Mouse (Mus musculus) bone marrow, adult 2 months (tissue): ENCODE results near the gene Sbf1. TPM values are rescaled to one million over a fixed set of nuclear protein-coding genes. Genes with fewer than 3 reads are reported as not detected.

Experiments used
- H3K27ac ChIP-seq: fragments of 200-500 bp; 2 replicates; pipeline ENCODE4 v1.5.1; 2012; ENCODE audit warnings: low read depth, mild to moderate bottlenecking, control low read depth, inconsistent platforms, low read length; ENCODE audit not compliant: control insufficient read depth, poor library complexity, insufficient read depth
- H3K4me1 ChIP-seq: fragments of 200-500 bp; 2 replicates; pipeline ENCODE4 v1.6.1; 2011; ENCODE audit warnings: low read length; ENCODE audit not compliant: control insufficient read depth, insufficient read depth
- H3K4me3 ChIP-seq: fragments of 200-500 bp; replicated peaks from 2 replicates; pipeline ENCODE3; 2011; ENCODE audit warnings: mild to moderate bottlenecking, low read depth, low read length, control low read depth; ENCODE audit not compliant: control insufficient read depth
- CTCF ChIP-seq: fragments of 200-500 bp; IDR thresholded peaks from 2 replicates; pipeline ENCODE4 v1.5.1; 2011; ENCODE audit warnings: low read length, control low read depth; ENCODE audit not compliant: control insufficient read depth, insufficient read depth
- POLR2A ChIP-seq: fragments of 200-500 bp; IDR thresholded peaks from 2 replicates; pipeline ENCODE4 v1.6.1; 2011; ENCODE audit warnings: low read depth, mild to moderate bottlenecking, control low read depth, low read length, borderline replicate concordance; ENCODE audit not compliant: control insufficient read depth
- WGBS: fragments of 180-500 bp; shearing (Covaris S2); methylation state at CpG from one replicate; pipeline ENCODE4 v1.1.7; 2018; 5-methylcytosine and 5-hydroxymethylcytosine counted together
- polyA plus RNA-seq: library from polyadenylated mRNA; stranded (reverse); fragments of >200 nt; gene quantifications from 2 replicates; pipeline ENCODE4 v1.2.4, GENCODE M21; 2011; ENCODE audit warnings: low replicate concordance; ENCODE audit not compliant: missing spikeins, insufficient read depth, insufficient read length

The Sbf1 gene
- polyA plus RNA-seq: 54.0 and 160 TPM in 2 replicates

DNA sequence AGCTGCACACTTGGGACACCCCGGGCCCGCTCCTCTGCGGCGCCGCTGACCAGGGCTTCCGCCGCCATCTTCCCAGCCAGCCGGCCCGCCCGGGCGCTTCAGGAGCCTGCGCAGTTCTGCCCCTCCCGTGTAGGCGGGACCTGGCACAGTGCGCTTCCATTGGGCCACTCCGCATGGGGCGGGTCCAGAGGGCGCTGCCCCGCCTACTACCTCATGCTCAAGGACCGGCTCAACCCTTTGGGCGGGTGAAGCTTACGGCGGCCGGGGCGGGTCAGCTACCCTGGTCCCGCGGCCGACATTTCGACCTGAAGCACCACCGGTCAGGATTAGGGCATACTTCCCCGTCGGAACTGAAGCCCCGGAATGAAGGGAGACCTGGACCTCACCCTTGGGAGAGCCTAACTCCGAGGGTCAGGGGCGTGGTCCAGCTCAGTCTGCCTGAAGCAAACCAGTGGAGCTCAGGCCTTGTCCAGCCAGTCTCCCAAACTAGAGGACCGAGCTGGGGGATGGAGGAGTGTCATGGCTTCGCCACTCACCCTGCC, at the start of gene Sbf1:
Sbf1 (minus strand) TSS at position 122 of the 542 bp plus-strand sequence.
- H3K27ac ChIP-seq: peak within 1 kb of the TSS; percentile 54; the same call in 1 of the 2 replicates
- H3K4me1 ChIP-seq: peaks cover 9% of the 10 kb centered on the region
- TF ChIP-seq POLR2A (peak; percentile 72; the same call in 1 of the 2 replicates), CTCF (no peak)
- peak within 1 kb of the TSS; percentile 91 for H3K4me3 ChIP-seq
- under 1% methylated on average over 37 of the region's 37 CpGs for WGBS

DNA sequence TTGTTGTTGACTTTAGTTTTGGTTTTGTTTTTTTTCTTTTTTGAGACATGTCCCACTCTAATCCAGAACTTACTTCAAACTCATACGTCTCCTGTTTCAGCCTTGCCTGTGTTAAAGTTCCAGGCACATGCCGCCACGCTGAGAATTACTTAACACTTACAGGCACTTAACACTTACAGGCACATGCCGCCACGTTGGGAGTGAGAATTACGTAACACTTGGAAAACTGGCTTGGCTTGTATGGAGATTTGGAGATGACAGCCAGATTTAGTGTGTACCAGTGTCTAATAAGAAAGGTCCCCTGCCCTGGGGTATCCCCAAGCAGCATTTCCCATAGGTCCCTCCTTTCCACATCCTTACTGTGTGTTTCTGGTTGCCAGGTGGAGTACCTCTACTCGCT, 47.9 kb upstream of the Sbf1 start:
- no peak overlapping the region for H3K27ac ChIP-seq
- 95% methylated on average over 7 of the region's 7 CpGs for WGBS
- no peak overlapping the region for H3K4me3 ChIP-seq
- no peak for TF ChIP-seq POLR2A
- TF ChIP-seq CTCF: no peak
- no peaks in the 10 kb centered on the region for H3K4me1 ChIP-seq

- 62% methylated on average over 3 of the region's 3 CpGs for WGBS
- Histone ChIP-seq H3K4me1 (no peaks in the 10 kb centered on the region), H3K27ac (no peak overlapping the region), H3K4me3 (no peak overlapping the region)
- no peak for TF ChIP-seq CTCF
- TF ChIP-seq POLR2A: no peak
Observed at GRCm38 (mm10) chr15:89358784-89359183, 43.7 kb upstream of the Sbf1 start.

- TF ChIP-seq CTCF (no peak), POLR2A (no peak)
- Histone ChIP-seq H3K4me3 (peak overlapping the region; percentile 88), H3K4me1 (no peaks in the 10 kb centered on the region), H3K27ac (0 out of 2 replicates have a peak overlapping the region, but pooled peaks have one; percentile 53)
- WGBS: under 1% methylated on average over 15 of the region's 15 CpGs
Observed at GRCm38 (mm10) chr15:89356372-89356771, 41.3 kb upstream of the Sbf1 start.

DNA sequence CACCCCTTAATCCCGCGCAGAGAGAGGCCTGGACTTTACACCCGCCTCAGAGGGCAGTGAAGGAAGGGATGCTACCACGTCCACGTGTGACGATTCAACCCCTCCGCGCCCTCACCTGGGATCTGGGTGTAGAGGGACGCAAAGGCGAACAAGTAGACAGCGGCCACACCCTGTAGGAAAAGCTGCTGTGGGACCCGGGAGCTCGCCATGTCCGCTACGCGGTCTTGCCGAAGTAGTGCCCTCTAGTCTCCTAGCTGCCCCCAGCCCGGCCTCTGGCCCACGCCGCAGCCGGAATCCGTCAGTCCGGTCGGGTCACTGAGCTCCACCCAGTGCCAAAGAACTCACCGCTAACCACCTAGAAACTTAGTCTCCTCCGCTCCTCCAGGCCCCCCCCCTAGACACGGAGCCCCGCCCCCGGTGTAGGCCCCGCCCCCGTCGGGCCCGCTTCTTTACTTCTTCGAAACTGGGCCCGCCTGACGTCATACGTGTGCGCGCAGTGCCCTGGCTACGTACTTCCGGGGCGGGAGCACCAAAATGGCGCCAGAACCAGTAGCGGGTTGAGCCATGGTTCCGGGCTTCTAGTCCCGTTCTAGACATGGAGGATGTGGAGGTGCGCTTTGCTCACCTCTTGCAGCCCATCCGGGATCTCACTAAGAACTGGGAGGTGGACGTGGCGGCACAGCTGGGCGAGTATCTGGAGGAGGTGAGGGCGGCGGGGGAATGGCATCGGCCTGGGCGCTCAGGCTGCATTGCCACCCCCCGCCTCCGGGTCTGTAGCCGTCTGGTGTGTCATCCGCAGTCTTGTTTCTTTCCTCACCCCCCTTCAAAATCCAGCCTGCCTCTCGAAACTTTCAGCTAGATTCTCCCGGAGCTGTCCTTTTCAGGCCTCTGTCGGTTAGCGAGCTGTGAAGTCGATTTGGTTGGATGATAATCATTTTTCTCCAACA, 40.4 kb upstream of the Sbf1 start, which contains the start of the genes Lmf2 and Ncaph2:
Lmf2 (minus strand) TSS at position 419 of the 947 bp plus-strand sequence.
Ncaph2 (plus strand) TSS at position 479 of the 947 bp plus-strand sequence.
- Histone ChIP-seq H3K27ac (peak within 1 kb of the TSS; percentile 71), H3K4me1 (no peaks in the 10 kb centered on the region), H3K4me3 (peak within 1 kb of the TSS; percentile 88)
- WGBS: under 1% methylated on average over 64 of the region's 64 CpGs
- TF ChIP-seq POLR2A (peak; percentile 82), CTCF (no peak)

DNA sequence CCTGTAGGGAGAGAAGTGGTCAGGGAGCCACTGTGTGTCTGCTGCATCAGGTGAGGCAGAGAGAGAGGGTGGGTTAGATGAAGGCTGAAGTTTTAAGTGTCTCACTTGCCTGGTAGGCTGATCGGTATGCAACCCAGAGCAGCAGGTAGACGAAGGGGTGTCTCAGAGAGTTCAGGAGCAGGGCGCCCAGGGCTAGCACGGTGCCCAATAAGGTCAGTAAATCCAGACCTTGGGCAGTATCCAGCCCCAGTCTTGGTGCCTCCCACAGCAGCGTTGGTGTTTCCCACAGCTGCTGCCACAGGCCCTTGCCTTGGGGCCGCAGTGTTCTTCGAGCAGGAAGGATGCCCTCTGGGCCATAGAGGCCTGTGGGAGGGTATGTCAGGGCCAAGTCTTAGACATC, 39.3 kb upstream of the Sbf1 start:
- 72% methylated on average over 7 of the region's 7 CpGs for WGBS
- no peak for TF ChIP-seq CTCF
- TF ChIP-seq POLR2A: no peak
- peak overlapping the region; percentile 85 for H3K4me3 ChIP-seq
- no peaks in the 10 kb centered on the region for H3K4me1 ChIP-seq
- no peak overlapping the region for H3K27ac ChIP-seq

DNA sequence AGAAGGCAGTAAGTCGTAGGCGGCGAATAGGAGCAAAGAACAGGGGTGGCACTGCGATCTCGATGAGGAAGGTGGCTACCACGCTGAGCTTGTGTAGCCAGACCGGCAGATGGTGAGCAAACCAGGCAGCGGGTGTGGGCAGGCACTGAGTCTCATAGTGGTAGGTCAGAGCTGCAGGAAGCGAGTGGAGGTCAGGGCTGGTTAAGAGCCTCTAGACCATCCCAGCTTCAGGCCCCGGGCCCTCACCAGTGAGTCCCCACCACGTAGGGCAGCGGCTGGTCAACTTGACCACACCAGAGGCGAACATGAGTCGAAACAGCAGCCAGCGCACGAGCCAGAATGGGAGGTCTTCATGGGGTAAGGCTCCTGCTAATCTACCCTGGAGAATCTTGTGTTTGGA, 38.7 kb upstream of the Sbf1 start:
- no peak for TF ChIP-seq POLR2A
- no peak for TF ChIP-seq CTCF
- Histone ChIP-seq H3K27ac (no peak overlapping the region), H3K4me3 (no peak overlapping the region), H3K4me1 (no peaks in the 10 kb centered on the region)
- 93% methylated on average over 16 of the region's 16 CpGs for WGBS

DNA sequence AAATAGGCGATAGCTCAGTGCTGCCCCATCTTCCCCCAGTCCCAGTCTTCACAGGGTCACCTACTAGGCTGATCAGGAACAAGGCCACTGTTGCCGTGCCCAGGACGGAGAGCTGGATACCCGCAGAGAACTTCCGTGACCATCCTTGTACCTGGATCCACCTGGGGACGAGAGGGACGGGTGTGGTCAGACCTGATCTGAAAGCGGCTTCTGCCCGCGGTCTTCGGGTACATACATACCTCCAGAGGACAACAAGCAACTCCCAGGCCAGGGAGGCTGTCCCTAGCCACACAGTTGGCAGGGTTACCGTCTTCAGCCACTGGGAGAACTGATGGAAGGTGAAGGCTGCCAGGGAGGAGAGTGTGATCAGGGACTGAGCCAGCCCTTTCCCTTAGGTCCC, 37.7 kb upstream of the Sbf1 start:
- H3K4me1 ChIP-seq: no peaks in the 10 kb centered on the region
- H3K4me3 ChIP-seq: no peak overlapping the region
- TF ChIP-seq POLR2A (no peak), CTCF (no peak)
- no peak overlapping the region for H3K27ac ChIP-seq
- WGBS: 96% methylated on average over 12 of the region's 12 CpGs
